Mouse (Mus musculus) bone marrow macrophage, adult 2 months (primary cell): ENCODE data around the gene Nim1k. TPM values are rescaled to one million over a fixed set of nuclear protein-coding genes. Genes with fewer than 3 reads are reported as not detected.

Experiments
- H3K27ac ChIP-seq: 2 replicates; pipeline ENCODE4 v1.5.1; 2012; ENCODE audit warnings: low read depth, low read length; ENCODE audit not compliant: insufficient read depth
- H3K4me1 ChIP-seq: 2 replicates; pipeline ENCODE4 v1.6.1; 2012; ENCODE audit warnings: low read length; ENCODE audit not compliant: control insufficient read depth, insufficient read depth
- H3K4me3 ChIP-seq: 2 replicates; pipeline ENCODE4 v1.5.1; 2012; ENCODE audit warnings: mild to moderate bottlenecking, low read length, moderate library complexity; ENCODE audit not compliant: insufficient read depth
- CTCF ChIP-seq: IDR thresholded peaks from 2 replicates; pipeline ENCODE4 v1.5.1; 2012; ENCODE audit warnings: low read depth, mild to moderate bottlenecking, low read length, moderate library complexity
- POLR2A ChIP-seq: IDR thresholded peaks from 2 replicates; pipeline ENCODE4 v1.6.1; 2012; ENCODE audit warnings: mild to moderate bottlenecking, low read depth, low read length, borderline replicate concordance
- polyA plus RNA-seq: library from polyadenylated mRNA; stranded (reverse); fragments of >200 nt; gene quantifications from 2 replicates; pipeline ENCODE4 v1.2.4, GENCODE M21; 2012; ENCODE audit not compliant: missing spikeins, insufficient read depth, insufficient read length

The Nim1k gene
- 0.55 and 1.0 TPM in 2 replicates for polyA plus RNA-seq

- Histone ChIP-seq H3K4me1 (peaks cover 17% of the 10 kb centered on the region), H3K4me3 (peak within 1 kb of the TSS; percentile 39), H3K27ac (no peak within 1 kb of the TSS)
- no peak for TF ChIP-seq CTCF
- no peak for TF ChIP-seq POLR2A
Observed at GRCm38 (mm10) chr13:119755681-119756471, at the start of gene Nim1k. Gene Nim1k, minus strand, starts transcription at chr13:119755882.

DNA sequence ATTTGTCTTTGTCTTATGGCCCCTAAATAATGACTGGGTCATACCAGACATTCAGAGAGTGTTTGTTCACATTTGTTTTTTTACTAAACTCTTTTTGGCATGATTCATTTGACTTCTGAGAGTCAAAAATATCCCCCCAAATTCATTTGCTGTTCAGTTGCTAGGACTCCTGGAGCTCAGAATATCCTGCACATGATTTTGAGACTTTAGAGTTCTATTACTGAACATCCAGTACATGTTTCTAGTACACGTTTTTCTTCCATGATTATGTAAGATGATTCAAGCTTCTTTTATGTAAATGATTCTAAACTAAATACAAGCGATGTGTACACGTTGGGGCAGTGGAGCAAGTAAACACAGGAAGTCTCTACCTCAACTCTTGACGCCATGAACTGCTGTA lies 42.0 kb upstream of the Nim1k start:
- no peak overlapping the region for H3K27ac ChIP-seq

GRCm38 (mm10) chr13:119792791-119793404 lies 37.2 kb upstream of the Nim1k start:
- H3K4me1 ChIP-seq = peaks cover 5% of the 10 kb centered on the region
- no peak overlapping the region for H3K4me3 ChIP-seq
- H3K27ac ChIP-seq = no peak overlapping the region
- TF ChIP-seq CTCF (no peak), POLR2A (no peak)

More for the DNA sequence above, 42.0 kb upstream of the Nim1k start:
- Histone ChIP-seq H3K4me1 (peaks cover 3% of the 10 kb centered on the region), H3K4me3 (no peak overlapping the region)
- no peak for TF ChIP-seq POLR2A
- no peak for TF ChIP-seq CTCF

DNA sequence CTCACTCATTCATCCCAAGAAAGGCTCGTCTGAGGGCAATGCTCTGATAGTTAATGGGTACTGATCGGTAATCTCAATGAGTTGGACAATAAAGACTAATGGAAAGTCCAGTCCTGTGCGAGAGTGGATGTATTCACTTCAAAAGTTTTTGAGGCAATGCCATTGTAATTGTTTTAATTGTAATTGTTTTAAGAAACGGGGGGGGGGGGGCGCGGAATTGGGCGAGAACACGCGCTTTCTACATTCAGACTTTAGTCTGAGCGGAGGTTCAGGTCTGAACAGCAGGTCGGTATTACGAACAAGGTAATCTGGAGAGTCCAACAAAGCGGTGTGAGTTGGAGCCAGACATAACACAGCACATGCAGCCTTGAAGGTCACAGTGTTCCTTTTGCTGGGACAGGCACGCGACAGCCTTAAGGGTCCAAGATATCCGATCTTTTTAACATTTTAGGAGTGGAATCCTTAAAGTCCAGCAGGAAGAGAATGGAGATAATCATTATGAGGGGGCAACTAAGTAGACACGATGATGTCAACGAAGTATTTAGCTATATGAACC lies 36.0 kb upstream of the Nim1k start:
- peak overlapping the region; percentile 71 for H3K4me3 ChIP-seq
- no peak for TF ChIP-seq POLR2A
- TF ChIP-seq CTCF = no peak
- H3K27ac ChIP-seq = peak overlapping the region; percentile 44
- H3K4me1 ChIP-seq = peaks cover 5% of the 10 kb centered on the region

- peak within 1 kb of the TSS; percentile 75 for H3K4me3 ChIP-seq
- peaks cover 5% of the 10 kb centered on the region for H3K4me1 ChIP-seq
- TF ChIP-seq POLR2A = no peak
- TF ChIP-seq CTCF = no peak
- peak within 1 kb of the TSS; percentile 61 for H3K27ac ChIP-seq
Observed at GRCm38 (mm10) chr13:119790761-119791579, 35.3 kb upstream of the Nim1k start, which contains the start of gene Zfp131. Gene Zfp131, minus strand, starts transcription at chr13:119790889.

GRCm38 (mm10) chr13:119789851-119790717 lies 34.4 kb upstream of the Nim1k start:
- peak overlapping the region; percentile 75 for H3K4me3 ChIP-seq
- H3K27ac ChIP-seq = peak overlapping the region; percentile 61
- peaks cover 5% of the 10 kb centered on the region for H3K4me1 ChIP-seq
- TF ChIP-seq POLR2A = no peak
- no peak for TF ChIP-seq CTCF

DNA sequence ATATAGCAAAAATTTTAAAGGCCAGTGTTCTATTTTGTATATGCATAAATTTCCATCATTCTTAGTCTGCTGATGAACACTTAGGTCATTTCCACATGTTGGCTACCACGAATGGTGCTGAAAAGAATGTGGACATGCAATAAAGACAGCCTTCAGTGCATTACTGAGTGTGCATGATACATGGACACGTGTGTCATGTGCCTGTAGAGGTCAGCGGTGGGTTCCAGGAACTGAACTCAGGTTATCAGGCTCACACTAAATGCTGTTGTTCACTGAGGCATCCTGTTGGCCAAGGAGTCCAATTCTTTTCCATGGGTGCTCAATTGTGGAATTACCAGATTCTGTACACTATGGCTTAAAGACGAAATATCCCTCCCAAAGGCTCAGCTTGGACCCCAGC lies 27.9 kb upstream of the Nim1k start:
- no peak for TF ChIP-seq CTCF
- no peak for TF ChIP-seq POLR2A
- no peaks in the 10 kb centered on the region for H3K4me1 ChIP-seq
- no peak overlapping the region for H3K27ac ChIP-seq
- no peak overlapping the region for H3K4me3 ChIP-seq

GRCm38 (mm10) chr13:119768541-119768940 lies 12.9 kb upstream of the Nim1k start:
- Histone ChIP-seq H3K27ac (no peak overlapping the region), H3K4me3 (no peak overlapping the region), H3K4me1 (no peaks in the 10 kb centered on the region)
- TF ChIP-seq POLR2A = no peak
- no peak for TF ChIP-seq CTCF

DNA sequence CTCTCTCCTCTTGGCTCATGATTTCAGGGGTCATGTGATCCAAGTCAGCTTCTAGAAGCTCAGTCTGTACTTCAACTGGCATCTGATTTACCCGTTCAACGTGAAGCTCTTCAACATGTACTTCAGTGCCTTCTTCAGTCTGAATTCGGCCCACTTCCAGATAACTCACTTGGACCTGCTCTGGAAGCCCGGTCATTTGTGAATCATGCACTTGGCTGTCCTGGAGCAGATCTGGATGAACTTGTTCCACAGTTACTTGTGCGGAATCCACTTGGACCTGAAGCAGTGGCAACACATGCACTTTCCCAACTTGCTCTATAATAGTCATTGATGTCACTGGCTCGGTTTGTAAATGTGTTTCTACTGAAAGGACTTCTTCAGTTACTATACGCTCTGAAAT lies 10.8 kb upstream of the Nim1k start:
- Histone ChIP-seq H3K4me3 (no peak overlapping the region), H3K27ac (no peak overlapping the region)
- TF ChIP-seq POLR2A = no peak
- no peak for TF ChIP-seq CTCF

More for the DNA sequence above, 10.8 kb upstream of the Nim1k start:
- no peaks in the 10 kb centered on the region for H3K4me1 ChIP-seq
